Mouse (Mus musculus) testis, adult 2 months (tissue): ENCODE data around the gene Rad21l. TPM values are rescaled to one million over a fixed set of nuclear protein-coding genes. Genes with fewer than 3 reads are reported as not detected.
A peak's percentile ranks its signal among the peaks of the same experiment; 100 is the strongest.

Source experiments
- H3K27ac ChIP-seq: fragments of 200-500 bp; 2 replicates; pipeline ENCODE4 v1.5.1; 2012; ENCODE audit warnings: low read depth, low read length; ENCODE audit not compliant: control insufficient read depth, insufficient read depth
- H3K27me3 ChIP-seq: fragments of 200-500 bp; 2 replicates; pipeline ENCODE4 v1.6.1; 2012; ENCODE audit warnings: mild to moderate bottlenecking, low read length, moderate library complexity; ENCODE audit not compliant: control insufficient read depth, insufficient read depth
- H3K36me3 ChIP-seq: fragments of 200-500 bp; 2 replicates; pipeline ENCODE4 v1.6.1; 2012; ENCODE audit warnings: mild to moderate bottlenecking, low read length; ENCODE audit not compliant: control insufficient read depth, insufficient read depth
- H3K4me1 ChIP-seq: fragments of 200-500 bp; 2 replicates; pipeline ENCODE4 v1.6.1; 2012; ENCODE audit warnings: low read length; ENCODE audit not compliant: control insufficient read depth, insufficient read depth
- H3K4me3 ChIP-seq: fragments of 200-500 bp; 2 replicates; pipeline ENCODE4 v1.5.1; 2012; ENCODE audit warnings: low read depth, mild to moderate bottlenecking, low read length, moderate library complexity, mixed read lengths; ENCODE audit not compliant: control insufficient read depth
- CTCF ChIP-seq: fragments of 200-500 bp; IDR thresholded peaks from 2 replicates; pipeline ENCODE4 v1.5.1; 2012; ENCODE audit warnings: low read depth, mild to moderate bottlenecking, inconsistent platforms, low read length, moderate library complexity; ENCODE audit not compliant: control insufficient read depth, insufficient read depth, insufficient replicate concordance
- POLR2A ChIP-seq: fragments of 200-500 bp; IDR thresholded peaks from 2 replicates; pipeline ENCODE4 v1.6.1; 2012; ENCODE audit warnings: low read depth, mild to moderate bottlenecking, inconsistent platforms, low read length, moderate library complexity; ENCODE audit not compliant: control insufficient read depth
- polyA plus RNA-seq: library from polyadenylated mRNA; depleted of rRNA; stranded (reverse); fragments of >200 nt; gene quantifications from 2 replicates; pipeline ENCODE4 v1.2.3, GENCODE M21; 2012; rRNA removed

Rad21l gene
- polyA plus RNA-seq = 0.41 and 0.62 TPM in 2 replicates

DNA sequence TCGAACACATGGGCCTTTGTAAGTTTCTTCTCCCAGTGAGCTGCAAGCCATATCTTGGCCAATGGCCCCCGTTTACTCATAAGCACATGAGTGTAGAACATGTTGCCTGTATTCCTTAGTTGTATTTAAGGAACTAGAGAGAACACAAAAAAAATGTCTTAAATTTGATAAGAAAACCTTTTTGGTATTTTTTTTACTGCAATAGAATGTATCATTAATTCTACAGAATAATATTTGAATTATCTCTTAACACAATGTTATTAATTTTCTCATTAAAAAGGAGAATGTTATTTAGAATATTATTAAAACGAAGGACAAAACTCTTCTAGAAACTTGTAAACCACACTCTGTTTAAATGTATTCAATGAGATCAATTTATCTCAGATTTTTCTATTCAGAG, at the start of gene Rad21l:
Gene Rad21l, minus strand, starts transcription at position 101 of the 400 bp plus-strand sequence.
- Histone ChIP-seq H3K36me3 (no peaks in the 10 kb centered on the region), H3K27ac (no peak within 1 kb of the TSS)

GRCm38 (mm10) chr2:151716318-151717055, 48.2 kb upstream of the Rad21l start:
- TF ChIP-seq CTCF = no peak
- no peak for TF ChIP-seq POLR2A
- no peaks in the 10 kb centered on the region for H3K4me1 ChIP-seq
- no peaks in the 10 kb centered on the region; the same call in 1 of the 2 replicates for H3K36me3 ChIP-seq
- no peak overlapping the region for H3K4me3 ChIP-seq
- no peak overlapping the region for H3K27ac ChIP-seq
- no peaks in the 10 kb centered on the region for H3K27me3 ChIP-seq

More for the DNA sequence above, at the start of gene Rad21l:
- Histone ChIP-seq H3K27me3 (no peaks in the 10 kb centered on the region), H3K4me1 (peaks cover 3% of the 10 kb centered on the region; the same call in 1 of the 2 replicates), H3K4me3 (no peak within 1 kb of the TSS)
- TF ChIP-seq POLR2A (no peak), CTCF (no peak)

GRCm38 (mm10) chr2:151715526-151715925, 47.2 kb upstream of the Rad21l start:
- no peak for TF ChIP-seq POLR2A
- TF ChIP-seq CTCF = no peak
- Histone ChIP-seq H3K27ac (no peak overlapping the region), H3K4me1 (no peaks in the 10 kb centered on the region), H3K4me3 (no peak overlapping the region), H3K36me3 (no peaks in the 10 kb centered on the region; the same call in 1 of the 2 replicates), H3K27me3 (no peaks in the 10 kb centered on the region)

GRCm38 (mm10) chr2:151712647-151713046, 44.3 kb upstream of the Rad21l start:
- no peak overlapping the region for H3K4me3 ChIP-seq
- H3K27ac ChIP-seq = no peak overlapping the region
- TF ChIP-seq CTCF = no peak
- no peak for TF ChIP-seq POLR2A
- H3K36me3 ChIP-seq = no peaks in the 10 kb centered on the region
- H3K4me1 ChIP-seq = no peaks in the 10 kb centered on the region
- H3K27me3 ChIP-seq = no peaks in the 10 kb centered on the region

- Histone ChIP-seq H3K36me3 (no peaks in the 10 kb centered on the region), H3K4me1 (peaks cover 10% of the 10 kb centered on the region), H3K27me3 (no peaks in the 10 kb centered on the region; the same call in 1 of the 2 replicates), H3K4me3 (peak overlapping the region; percentile 40), H3K27ac (no peak overlapping the region)
- TF ChIP-seq POLR2A (no peak; the same call in 1 of the 2 replicates), CTCF (no peak)
These were observed 34.5 kb upstream of the Rad21l start for GRCm38 (mm10) chr2:151702851-151703190.

GRCm38 (mm10) chr2:151702146-151702850, 34.0 kb upstream of the Rad21l start:
- Histone ChIP-seq H3K27ac (no peak overlapping the region), H3K27me3 (no peaks in the 10 kb centered on the region; the same call in 1 of the 2 replicates), H3K36me3 (no peaks in the 10 kb centered on the region), H3K4me3 (peak overlapping the region; percentile 72), H3K4me1 (peaks cover 10% of the 10 kb centered on the region)
- TF ChIP-seq POLR2A = no peak
